Mouse (Mus musculus): ENCODE measurements around the gene Uvrag. TPM values are rescaled to one million over a fixed set of nuclear protein-coding genes. Genes with fewer than 3 reads are reported as not detected.

The Uvrag gene
- polyA plus RNA-seq, 2 experiments = 9.8 to 16.2 TPM

- peaks cover 19% of the 10 kb centered on the region for H3K4me1 ChIP-seq (ENCODE audit: control insufficient read depth, insufficient read depth, low read length)
- no peaks in the 10 kb centered on the region for H3K36me3 ChIP-seq (ENCODE audit: control insufficient read depth, insufficient read depth, low read length)
- no peaks in the 10 kb centered on the region for H3K27me3 ChIP-seq (ENCODE audit: control insufficient read depth, insufficient read depth, low read length)
- H3K9me3 ChIP-seq (ENCODE audit: control insufficient read depth, low read length) = no peaks in the 10 kb centered on the region
- H3K4me2 ChIP-seq (replicated peaks; ENCODE audit: low read depth, low read length, severe bottlenecking) = no peak overlapping the region
- H3K4me3 ChIP-seq (replicated peaks; ENCODE audit: low read length) = no peak overlapping the region
- no peak overlapping the region for H3K9ac ChIP-seq (ENCODE audit: low read depth, low read length, severe bottlenecking)
- no peak overlapping the region for H3K27ac ChIP-seq (replicated peaks; ENCODE audit: low read depth, low read length)
- 66% methylated on average over 2 of the region's 2 CpGs for WGBS
- ATAC-seq (ENCODE audit: low FRiP score, low read depth) (no peak), DNase-seq (ENCODE audit: low spot score) (no peak)
- no peak for TF ChIP-seq POLR2A (IDR thresholded peaks at IDR 0.05; ENCODE audit: borderline replicate concordance, extremely low read depth, insufficient read depth, insufficient read length)
These were observed 123.6 kb downstream of the Uvrag start for GRCm38 (mm10) chr7:99017224-99017844.

GRCm38 (mm10) chr7:99015914-99016313 is 125.0 kb downstream of the Uvrag start:
- DNase-seq (ENCODE audit: low spot score) (no peak), ATAC-seq (ENCODE audit: low FRiP score, low read depth) (peak; percentile 53; the same call in 1 of the 2 replicates)
- Histone ChIP-seq H3K27ac (replicated peaks; ENCODE audit: low read depth, low read length) (no peak overlapping the region), H3K4me2 (replicated peaks; ENCODE audit: low read depth, low read length, severe bottlenecking) (peak overlapping the region; percentile 28; the same call in 1 of the 2 replicates), H3K4me1 (ENCODE audit: control insufficient read depth, insufficient read depth, low read length) (peaks cover 19% of the 10 kb centered on the region), H3K27me3 (ENCODE audit: control insufficient read depth, insufficient read depth, low read length) (no peaks in the 10 kb centered on the region), H3K36me3 (ENCODE audit: control insufficient read depth, insufficient read depth, low read length) (no peaks in the 10 kb centered on the region), H3K4me3 (replicated peaks; ENCODE audit: low read length) (no peak overlapping the region), H3K9me3 (ENCODE audit: control insufficient read depth, low read length) (no peaks in the 10 kb centered on the region), H3K9ac (ENCODE audit: low read depth, low read length, severe bottlenecking) (no peak overlapping the region)
- WGBS = 36% methylated on average over 8 of the region's 8 CpGs
- no peak for TF ChIP-seq POLR2A (IDR thresholded peaks at IDR 0.05; ENCODE audit: borderline replicate concordance, extremely low read depth, insufficient read depth, insufficient read length)

- peak overlapping the region; percentile 28; the same call in 1 of the 2 replicates for H3K4me2 ChIP-seq (replicated peaks; ENCODE audit: low read depth, low read length, severe bottlenecking)
- TF ChIP-seq POLR2A (IDR thresholded peaks at IDR 0.05; ENCODE audit: borderline replicate concordance, extremely low read depth, insufficient read depth, insufficient read length) = no peak
- H3K36me3 ChIP-seq (ENCODE audit: control insufficient read depth, insufficient read depth, low read length) = no peaks in the 10 kb centered on the region
- no peaks in the 10 kb centered on the region for H3K27me3 ChIP-seq (ENCODE audit: control insufficient read depth, insufficient read depth, low read length)
- peaks cover 19% of the 10 kb centered on the region for H3K4me1 ChIP-seq (ENCODE audit: control insufficient read depth, insufficient read depth, low read length)
- DNase-seq (ENCODE audit: low spot score) (peak; percentile 46), ATAC-seq (ENCODE audit: low FRiP score, low read depth) (peak; percentile 83)
- no peak overlapping the region for H3K4me3 ChIP-seq (replicated peaks; ENCODE audit: low read length)
- no peak overlapping the region for H3K9ac ChIP-seq (ENCODE audit: low read depth, low read length, severe bottlenecking)
- no peak overlapping the region for H3K27ac ChIP-seq (replicated peaks; ENCODE audit: low read depth, low read length)
- 35% methylated on average over 17 of the region's 17 CpGs for WGBS
- no peaks in the 10 kb centered on the region for H3K9me3 ChIP-seq (ENCODE audit: control insufficient read depth, low read length)
These were observed 125.5 kb downstream of the Uvrag start for GRCm38 (mm10) chr7:99015419-99015818.

- Histone ChIP-seq H3K9me3 (ENCODE audit: control insufficient read depth, low read length) (no peaks in the 10 kb centered on the region), H3K36me3 (ENCODE audit: control insufficient read depth, insufficient read depth, low read length) (no peaks in the 10 kb centered on the region), H3K4me2 (replicated peaks; ENCODE audit: low read depth, low read length, severe bottlenecking) (no peak overlapping the region), H3K27me3 (ENCODE audit: control insufficient read depth, insufficient read depth, low read length) (no peaks in the 10 kb centered on the region), H3K4me3 (replicated peaks; ENCODE audit: low read length) (no peak overlapping the region), H3K4me1 (ENCODE audit: control insufficient read depth, insufficient read depth, low read length) (peaks cover 16% of the 10 kb centered on the region), H3K27ac (replicated peaks; ENCODE audit: low read depth, low read length) (no peak overlapping the region), H3K9ac (ENCODE audit: low read depth, low read length, severe bottlenecking) (no peak overlapping the region)
- no peak for ATAC-seq (ENCODE audit: low FRiP score, low read depth)
- no peak for TF ChIP-seq POLR2A (IDR thresholded peaks at IDR 0.05; ENCODE audit: borderline replicate concordance, extremely low read depth, insufficient read depth, insufficient read length)
- DNase-seq (ENCODE audit: low spot score) = no peak
- 68% methylated on average over 4 of the region's 4 CpGs for WGBS
These were observed 126.3 kb downstream of the Uvrag start for GRCm38 (mm10) chr7:99014620-99015019.

- Histone ChIP-seq H3K4me2 (replicated peaks; ENCODE audit: low read depth, low read length, severe bottlenecking) (no peak overlapping the region), H3K4me3 (replicated peaks; ENCODE audit: low read length) (no peak overlapping the region), H3K9ac (ENCODE audit: low read depth, low read length, severe bottlenecking) (no peak overlapping the region), H3K9me3 (ENCODE audit: control insufficient read depth, low read length) (no peaks in the 10 kb centered on the region), H3K27ac (replicated peaks; ENCODE audit: low read depth, low read length) (no peak overlapping the region), H3K4me1 (ENCODE audit: control insufficient read depth, insufficient read depth, low read length) (no peaks in the 10 kb centered on the region), H3K27me3 (ENCODE audit: control insufficient read depth, insufficient read depth, low read length) (no peaks in the 10 kb centered on the region), H3K36me3 (ENCODE audit: control insufficient read depth, insufficient read depth, low read length) (no peaks in the 10 kb centered on the region)
- WGBS = 58% methylated on average over 16 of the region's 16 CpGs
- no peak for ATAC-seq (ENCODE audit: low FRiP score, low read depth)
- no peak for DNase-seq (ENCODE audit: low spot score)
- TF ChIP-seq POLR2A (IDR thresholded peaks at IDR 0.05; ENCODE audit: borderline replicate concordance, extremely low read depth, insufficient read depth, insufficient read length) = no peak
These were observed 133.2 kb downstream of the Uvrag start for GRCm38 (mm10) chr7:99007506-99008354.
